Comparison of ENCODE assay signal across 8 mouse cellular contexts in genomic region chr7:141215101-141215879, GRCm38 (mm10). TPM values are rescaled to one million over a fixed set of nuclear protein-coding genes. Genes with fewer than 3 reads are reported as not detected.
A peak's percentile ranks its signal among the peaks of the same experiment; 100 is the strongest.
DNase-seq lines count a peak whose midpoint lies in the region; ATAC-seq and TF ChIP-seq lines count a peak whose summit lies in the region.

Rassf7 (plus strand) TSS chr7:141215860.

- peaks cover 27% of the 10 kb centered on the region for H3K4me1 ChIP-seq in hindbrain, embryonic 13.5 days (replicated peaks)

- under 1% methylated on average over 41 of the region's 41 CpGs for WGBS in hindbrain, embryonic 13.5 days

- no peak for DNase-seq in Patski (ENCODE audit: low read depth, low spot score)
- DNase-seq in cerebellum, postnatal 14 days = peak; percentile 92 to 94
- peak; percentile 62 to 71 for DNase-seq in frontal cortex, postnatal 14 days (ENCODE audit: low spot score in 2 of 2)
- DNase-seq in layer of hippocampus, postnatal 25 days (ENCODE audit: extremely low spot score in 1 of 2, low spot score in 1 of 2) = peak; percentile 54 to 56
- DNase-seq in lung, postnatal 36 days = peak; percentile 98
- peak; percentile 88 for DNase-seq in retina, postnatal 7 days (ENCODE audit: low read depth, low spot score)
- DNase-seq in urinary bladder, adult 2 months (ENCODE audit: low spot score) = no peak

- peak within 1 kb of the TSS; percentile 74 for H3K4me3 ChIP-seq in hindbrain, embryonic 13.5 days

- in situ Hi-C loops in Patski (cut with MboI; ENCODE audit: low pct_unique_long_range_greater_than_20kb) = no loop called here

- no peaks in the 10 kb centered on the region for H3K9me3 ChIP-seq in hindbrain, embryonic 13.5 days

- CTCF ChIA-PET in Patski (lab: Charles Lee) = interaction anchor here (2.4 kb wide), 1 partner anchor 15 kb away, joined by 8 read pairs; no protein-coding TSS in a partner anchor

- TF ChIP-seq CTCF in Patski (IDR thresholded peaks at IDR 0.05) = no peak

- POLR2A ChIA-PET in Patski (lab: Charles Lee) = interaction anchor here (2.2 kb wide), 1 partner anchor 20 kb away, joined by 14 read pairs; the partner anchor contains the start of genes Hras and Lrrc56

- H3K9ac ChIP-seq in hindbrain, embryonic 13.5 days = peak within 1 kb of the TSS; percentile 74

- peak; percentile 87 for ATAC-seq in Patski
- ATAC-seq in hindbrain, embryonic 13.5 days (ENCODE audit: low FRiP score) = peak; percentile 95

- H3K27ac ChIP-seq in hindbrain, embryonic 13.5 days = peak within 1 kb of the TSS; percentile 90

- H3K4me2 ChIP-seq in hindbrain, embryonic 13.5 days = peak within 1 kb of the TSS; percentile 92

- no peaks in the 10 kb centered on the region for H3K27me3 ChIP-seq in Patski
- H3K27me3 ChIP-seq in hindbrain, embryonic 13.5 days = no peaks in the 10 kb centered on the region

- peaks cover 18% of the 10 kb centered on the region for H3K36me3 ChIP-seq in hindbrain, embryonic 13.5 days

RNA-seq across cellular contexts. Expression of gene Rassf7, which starts in this region (rescaled TPM):
- 48.3 TPM for polyA plus RNA-seq in Patski (2021)
- polyA plus RNA-seq in hindbrain, embryonic 13.5 days (2015; fragmentation: Nextera tagmentation; extraction: Ambion mirVana) = 27.4 and 32.9 TPM in 2 replicates
- total RNA-seq in layer of hippocampus, postnatal 25 days (2021) = under 1 TPM; 0.64 to 0.80 TPM
- 97.6 and 157 TPM in 2 replicates for polyA plus RNA-seq in urinary bladder, adult 2 months (2012; rRNA removed)

Comparison
In these comparisons a context has a peak if more than half of its experiments do, and no peak if none do; other contexts are left out.
1. Peak in DNase-seq in layer of hippocampus, postnatal 25 days; RNA of the gene not detected or under 1 TPM.
2. DNase-seq: peak in cerebellum, postnatal 14 days (2 of 2), frontal cortex, postnatal 14 days (2 of 2), lung, postnatal 36 days (single experiment) and retina, postnatal 7 days (single experiment); none in Patski (single experiment) and urinary bladder, adult 2 months (single experiment).